In the genomic region with DNA sequence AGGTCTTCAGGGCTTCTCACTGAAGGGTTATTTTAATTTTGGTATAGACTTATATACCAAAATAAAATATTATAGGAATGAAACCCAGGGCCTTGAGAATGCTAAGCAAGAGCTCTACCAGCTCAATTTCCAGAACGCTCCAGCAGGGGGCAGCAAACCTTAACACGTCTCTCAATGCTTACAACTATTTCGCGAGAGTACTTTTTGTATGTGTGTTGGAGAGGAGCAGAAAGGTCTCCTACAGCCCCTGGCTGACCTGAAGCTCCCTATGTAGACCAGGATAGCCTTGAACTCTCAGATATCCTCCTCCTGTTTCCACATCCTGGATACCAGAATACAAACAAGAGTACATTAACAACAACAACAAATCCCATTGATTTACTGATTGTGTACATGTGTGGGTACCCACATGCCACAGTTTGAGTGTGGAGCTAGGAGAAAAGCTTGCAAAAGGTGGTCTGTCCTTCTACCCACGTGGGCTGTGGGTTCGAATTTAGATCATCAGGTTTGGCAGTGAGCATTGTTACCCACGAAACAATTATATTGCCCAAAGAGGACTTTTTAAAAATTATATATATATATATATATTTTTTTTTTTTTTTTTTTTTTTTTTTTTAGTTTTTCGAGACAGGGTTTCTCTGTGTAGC, we compare ENCODE assay signal across 8 mouse cellular contexts. TPM values are rescaled to one million over a fixed set of nuclear protein-coding genes. Genes with fewer than 3 reads are reported as not detected.
DNase-seq lines count a peak whose midpoint lies in the region; ATAC-seq lines count a peak whose summit lies in the region.

No protein-coding gene starts in this region.

- H3K27ac ChIP-seq in forebrain, embryonic 11.5 days (ENCODE audit: low read depth, low read length) = no peak overlapping the region
- no peak overlapping the region for H3K27ac ChIP-seq in forebrain, embryonic 15.5 days (replicated peaks)

- H3K4me3 ChIP-seq in forebrain, embryonic 11.5 days (ENCODE audit: low read depth, low read length) = no peak overlapping the region
- H3K4me3 ChIP-seq in forebrain, embryonic 15.5 days = no peak overlapping the region

- H3K4me2 ChIP-seq in forebrain, embryonic 11.5 days (ENCODE audit: low read depth, low read length, severe bottlenecking) = no peak overlapping the region
- no peak overlapping the region for H3K4me2 ChIP-seq in forebrain, embryonic 15.5 days (replicated peaks)

- no peaks in the 10 kb centered on the region for H3K36me3 ChIP-seq in forebrain, embryonic 11.5 days (ENCODE audit: control insufficient read depth, insufficient read depth, low read length)
- H3K36me3 ChIP-seq in forebrain, embryonic 15.5 days = no peaks in the 10 kb centered on the region

- H3K4me1 ChIP-seq in forebrain, embryonic 11.5 days (replicated peaks; ENCODE audit: control insufficient read depth, insufficient read depth, low read length) = peaks cover 5% of the 10 kb centered on the region; the same call in 1 of the 2 replicates
- H3K4me1 ChIP-seq in forebrain, embryonic 15.5 days = peaks cover 9% of the 10 kb centered on the region

- WGBS in forebrain, embryonic 11.5 days = 23% methylated on average over 7 of the region's 8 CpGs
- 17% methylated on average over 7 of the region's 8 CpGs for WGBS in forebrain, embryonic 15.5 days

- no peaks in the 10 kb centered on the region for H3K9me3 ChIP-seq in forebrain, embryonic 11.5 days (ENCODE audit: control insufficient read depth, low read length)
- no peaks in the 10 kb centered on the region for H3K9me3 ChIP-seq in forebrain, embryonic 15.5 days

- no peak for ATAC-seq in forebrain, embryonic 11.5 days (replicated peaks; ENCODE audit: low FRiP score)
- ATAC-seq in forebrain, embryonic 15.5 days (replicated peaks) = no peak
- peak; percentile 45 for ATAC-seq in megakaryocyte, adult 5-6 weeks (ENCODE audit: poor library complexity, severe bottlenecking)

- DNase-seq in forebrain, embryonic 11.5 days (ENCODE audit: low spot score) = peak; percentile 90
- peak; percentile 84 for DNase-seq in ES-CJ7 (ENCODE audit: low read depth, low spot score)
- DNase-seq in c-Kit-positive CD71-positive TER-119-negative erythroid progenitor cells, embryonic 14.5 days (ENCODE audit: low read depth) = peak; percentile 83
- peak; percentile 87 for DNase-seq in gastrocnemius, postnatal 10 days
- DNase-seq in layer of hippocampus, postnatal 10 days (ENCODE audit: low spot score in 2 of 2) = peak; percentile 86
- DNase-seq in spleen, postnatal 4 days (ENCODE audit: low spot score in 2 of 2) = peak; percentile 80 to 94

- H3K9ac ChIP-seq in forebrain, embryonic 11.5 days (ENCODE audit: low read length) = no peak overlapping the region
- H3K9ac ChIP-seq in forebrain, embryonic 15.5 days (replicated peaks) = no peak overlapping the region

- no peaks in the 10 kb centered on the region for H3K27me3 ChIP-seq in forebrain, embryonic 11.5 days (ENCODE audit: control insufficient read depth, insufficient read depth, low read length)
- 0 out of 2 replicates have a peak, but pooled peaks cover 2% of the 10 kb centered on the region for H3K27me3 ChIP-seq in forebrain, embryonic 15.5 days

RNA-seq across cellular contexts. Expression of gene Tuba1c, which starts 4.9 kb away (rescaled TPM):
- 142 and 160 TPM in 2 replicates for polyA plus RNA-seq in forebrain, embryonic 11.5 days (2014; fragmentation: Nextera tagmentation; extraction: Ambion mirVana)
- polyA plus RNA-seq in forebrain, embryonic 15.5 days (2015; fragmentation: Nextera tagmentation; extraction: Ambion mirVana) = 45.7 and 53.5 TPM in 2 replicates
- total RNA-seq in gastrocnemius, postnatal 10 days (2021) = 10 to 100 TPM; 31.9 to 39.8 TPM
- total RNA-seq in layer of hippocampus, postnatal 10 days (2021) = 100 to 1,000 TPM; 234 TPM
- total RNA-seq in megakaryocyte, adult 5-6 weeks (2015) = 232 and 270 TPM in 2 replicates
- total RNA-seq in megakaryocyte, adult 5-6 weeks (2017) = 124 and 128 TPM in 2 replicates

RNA-seq across cellular contexts. Expression of gene Prph, which starts 30.2 kb away (rescaled TPM):
- polyA plus RNA-seq in forebrain, embryonic 11.5 days (2014; fragmentation: Nextera tagmentation; extraction: Ambion mirVana) = 0.19 and 0.94 TPM in 2 replicates
- 0.97 and 1.3 TPM in 2 replicates for polyA plus RNA-seq in forebrain, embryonic 15.5 days (2015; fragmentation: Nextera tagmentation; extraction: Ambion mirVana)
- total RNA-seq in gastrocnemius, postnatal 10 days (2021) = 1 to 10 TPM; 1.7 to 2.0 TPM
- total RNA-seq in layer of hippocampus, postnatal 10 days (2021) = 10 to 100 TPM in 1 of 2 experiments, 1 to 10 TPM in 1; 9.1 to 13.2 TPM
- total RNA-seq in megakaryocyte, adult 5-6 weeks (2015) = not detected in 2 replicates
- not detected in 2 replicates for total RNA-seq in megakaryocyte, adult 5-6 weeks (2017)

RNA-seq across cellular contexts. Expression of gene Troap, which starts 49.6 kb away (rescaled TPM):
- polyA plus RNA-seq in forebrain, embryonic 11.5 days (2014; fragmentation: Nextera tagmentation; extraction: Ambion mirVana) = 38.8 and 40.2 TPM in 2 replicates
- 19.8 and 24.8 TPM in 2 replicates for polyA plus RNA-seq in forebrain, embryonic 15.5 days (2015; fragmentation: Nextera tagmentation; extraction: Ambion mirVana)
- 1 to 10 TPM; 2.5 to 4.6 TPM for total RNA-seq in gastrocnemius, postnatal 10 days (2021)
- 1 to 10 TPM; 1.4 to 1.7 TPM for total RNA-seq in layer of hippocampus, postnatal 10 days (2021)
- 27.1 and 37.2 TPM in 2 replicates for total RNA-seq in megakaryocyte, adult 5-6 weeks (2015)
- total RNA-seq in megakaryocyte, adult 5-6 weeks (2017) = 27.9 and 28.3 TPM in 2 replicates

Comparison
In these comparisons a context has a peak if more than half of its experiments do, and no peak if none do; other contexts are left out.
1. RNA of gene Troap, which starts 49.6 kb away (total RNA-seq): 27.1 to 37.2 TPM in megakaryocyte, adult 5-6 weeks; 2.5 to 4.6 TPM in gastrocnemius, postnatal 10 days and 1.4 to 1.7 TPM in layer of hippocampus, postnatal 10 days; every median in the first group is over 4 times any median in the second.
2. Peak in every context shown above with its lines, with median percentiles within 50 percentile points of each other: DNase-seq.